Mouse (Mus musculus) left cerebral cortex, postnatal 25 days (tissue): ENCODE measurements around the gene Galnt2. TPM values are rescaled to one million over a fixed set of nuclear protein-coding genes. Genes with fewer than 3 reads are reported as not detected.

Experiments
- DNase-seq, 2 experiments: peaks; one replicate each; pipeline ENCODE4 v3.0.0; 2022; ENCODE audit warnings: low spot score in 2 of 2, mixed read lengths in 1 of 2
- intact Hi-C: fragments of 180-260 bp; cut with DNase I; formaldehyde crosslinking; loops from one replicate; pipeline ENCODE4 v1.15.1; 2025
- total RNA-seq, 2 experiments: library from RNA; stranded (reverse); gene quantifications; 2 replicates each; pipeline ENCODE4 v1.2.3; 2021

The Galnt2 gene
- total RNA-seq, 2 experiments from 2014 or later: 41.0 to 59.6 TPM

GRCm38 (mm10) chr8:124386225-124386899, 155.2 kb downstream of the Galnt2 start:
- intact Hi-C loops: loop anchor here (2.0 to 5.0 kb wide), 2 partner anchors 130 to 276 kb away; partner anchors contain the start of gene 2310022B05Rik
- peak; percentile 70 to 95 for DNase-seq

GRCm38 (mm10) chr8:124389495-124389894, 158.3 kb downstream of the Galnt2 start:
- DNase-seq: peak; percentile 80 to 97
- intact Hi-C loops: loop anchor here (5.0 kb wide), 1 partner anchor 273 kb away; the partner anchor contains the start of gene 2310022B05Rik

GRCm38 (mm10) chr8:124391191-124391590, 160.0 kb downstream of the Galnt2 start:
- intact Hi-C loops: no loop called here
- peak in 1 of 2 experiments; percentile 79 for DNase-seq

GRCm38 (mm10) chr8:124392271-124393012, 161.3 kb downstream of the Galnt2 start:
- intact Hi-C loops: no loop called here
- no peak for DNase-seq

- DNase-seq: peak in 1 of 2 experiments; percentile 62
- intact Hi-C loops: no loop called here
Measured at GRCm38 (mm10) chr8:124393013-124393412, 161.8 kb downstream of the Galnt2 start.

GRCm38 (mm10) chr8:124393927-124394326, 162.7 kb downstream of the Galnt2 start:
- DNase-seq: no peak
- intact Hi-C loops: no loop called here

- no peak for DNase-seq
- intact Hi-C loops: loop anchor here (5.0 kb wide), 2 partner anchors 37 to 177 kb away; no protein-coding TSS in a partner anchor
Measured at GRCm38 (mm10) chr8:124394951-124395350, 163.8 kb downstream of the Galnt2 start.

Other genes with a start within 250 kb of the Galnt2 start
- 10 to 100 TPM; 14.3 to 16.5 TPM for gene Abcb10, start 248.3 kb upstream of the Galnt2 start, total RNA-seq
- gene Taf5l, start 210.0 kb upstream of the Galnt2 start, total RNA-seq: 10 to 100 TPM; 21.2 to 21.8 TPM
- gene Urb2, start 209.9 kb upstream of the Galnt2 start, total RNA-seq: 10 to 100 TPM; 13.2 to 13.8 TPM
- gene Pgbd5, start 208.3 kb downstream of the Galnt2 start, total RNA-seq: 100 to 1,000 TPM; 210 to 228 TPM